Mouse (Mus musculus) liver, embryonic 15.5 days (tissue): ENCODE measurements around the gene Fgfr2. TPM values are rescaled to one million over a fixed set of nuclear protein-coding genes. Genes with fewer than 3 reads are reported as not detected.

Experiments
- ATAC-seq: fragments of 200-750 bp; cut with Nextera tagmentation; 2 replicates; pipeline ENCODE4 v1.8.0; 2017; ENCODE audit warnings: moderate number of reproducible peaks, mild to moderate bottlenecking, moderate library complexity; ENCODE audit not compliant: insufficient read depth
- H3K27ac ChIP-seq: fragments of 300-500 bp; sonication (generic); replicated peaks from 2 replicates; pipeline ENCODE4 v1.5.1; 2015; ENCODE audit warnings: mild to moderate bottlenecking, inconsistent platforms
- H3K27me3 ChIP-seq: fragments of 300-500 bp; sonication (generic); 2 replicates; pipeline ENCODE4 v1.6.1; 2015; ENCODE audit warnings: mild to moderate bottlenecking, inconsistent platforms
- H3K36me3 ChIP-seq: fragments of 300-500 bp; sonication (generic); replicated peaks from 2 replicates; pipeline ENCODE4 v1.6.1; 2015; ENCODE audit warnings: moderate library complexity, mild to moderate bottlenecking, inconsistent platforms
- H3K4me1 ChIP-seq: fragments of 300-500 bp; sonication (generic); replicated peaks from 2 replicates; pipeline ENCODE4 v1.6.1; 2015; ENCODE audit warnings: inconsistent platforms
- H3K4me2 ChIP-seq: fragments of 300-500 bp; sonication (generic); 2 replicates; pipeline ENCODE4 v1.6.1; 2015; ENCODE audit warnings: moderate library complexity, mild to moderate bottlenecking, inconsistent platforms
- H3K4me3 ChIP-seq: fragments of 300-500 bp; sonication (generic); replicated peaks from 2 replicates; pipeline ENCODE4 v1.5.1; 2015; ENCODE audit warnings: mild to moderate bottlenecking, inconsistent platforms
- H3K9ac ChIP-seq: fragments of 300-500 bp; sonication (generic); 2 replicates; pipeline ENCODE4 v1.6.1; 2015; ENCODE audit warnings: moderate library complexity, mild to moderate bottlenecking, inconsistent platforms
- H3K9me3 ChIP-seq: fragments of 300-500 bp; sonication (generic); replicated peaks from 2 replicates; pipeline ENCODE4 v1.6.1; 2016; ENCODE audit warnings: inconsistent platforms
- WGBS: fragments of 180-500 bp; shearing (Covaris S2); methylation state at CpG from one replicate; pipeline ENCODE4 v1.1.7; 2015; ENCODE audit warnings: mixed read lengths; ENCODE audit not compliant: insufficient replicate concordance; 5-methylcytosine and 5-hydroxymethylcytosine counted together
- polyA plus RNA-seq: library from polyadenylated mRNA; unstranded; fragments of >200 nt; fragmentation: Nextera tagmentation; extraction: Ambion mirVana; gene quantifications from 2 replicates; pipeline ENCODE4 v1.2.1, GENCODE M21; 2015

Gene Fgfr2
- polyA plus RNA-seq, 1 experiment from 2014 or later = 10.5 TPM

DNA sequence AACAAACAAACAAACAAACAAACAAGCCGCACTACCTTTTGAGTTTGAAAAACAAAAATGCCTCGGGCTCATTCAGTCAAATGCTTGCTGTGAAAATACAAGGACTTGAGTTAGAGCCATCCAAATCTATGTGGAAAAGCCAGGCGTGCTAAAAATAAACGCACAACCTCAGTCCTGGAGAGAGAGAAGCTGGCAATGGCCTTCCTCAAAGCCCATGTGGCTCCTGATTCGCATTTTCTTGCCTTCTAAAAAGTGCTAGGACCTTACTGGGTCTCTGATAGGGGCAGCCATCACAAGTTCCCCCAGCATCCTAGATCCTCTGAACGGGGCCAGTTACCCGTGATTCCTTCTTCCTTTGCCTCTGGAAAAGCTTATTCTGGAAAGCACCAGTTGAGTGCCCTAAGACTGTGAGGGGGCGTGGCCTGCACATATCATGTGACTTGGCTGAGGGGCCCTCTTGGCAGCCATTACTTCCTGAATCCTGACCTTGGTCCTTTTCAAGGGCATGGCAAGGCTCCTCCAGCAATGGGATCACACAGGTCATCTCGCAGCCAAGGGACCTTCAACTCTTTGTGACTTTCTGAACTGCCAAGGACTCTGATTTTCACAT lies 226.8 kb downstream of the Fgfr2 start:
- Histone ChIP-seq H3K9ac (no peak overlapping the region), H3K4me3 (no peak overlapping the region), H3K27me3 (no peaks in the 10 kb centered on the region), H3K4me1 (no peaks in the 10 kb centered on the region), H3K36me3 (no peaks in the 10 kb centered on the region), H3K27ac (no peak overlapping the region), H3K4me2 (no peak overlapping the region), H3K9me3 (no peaks in the 10 kb centered on the region)
- WGBS = 72% methylated on average over 9 of the region's 9 CpGs
- ATAC-seq = no peak

DNA sequence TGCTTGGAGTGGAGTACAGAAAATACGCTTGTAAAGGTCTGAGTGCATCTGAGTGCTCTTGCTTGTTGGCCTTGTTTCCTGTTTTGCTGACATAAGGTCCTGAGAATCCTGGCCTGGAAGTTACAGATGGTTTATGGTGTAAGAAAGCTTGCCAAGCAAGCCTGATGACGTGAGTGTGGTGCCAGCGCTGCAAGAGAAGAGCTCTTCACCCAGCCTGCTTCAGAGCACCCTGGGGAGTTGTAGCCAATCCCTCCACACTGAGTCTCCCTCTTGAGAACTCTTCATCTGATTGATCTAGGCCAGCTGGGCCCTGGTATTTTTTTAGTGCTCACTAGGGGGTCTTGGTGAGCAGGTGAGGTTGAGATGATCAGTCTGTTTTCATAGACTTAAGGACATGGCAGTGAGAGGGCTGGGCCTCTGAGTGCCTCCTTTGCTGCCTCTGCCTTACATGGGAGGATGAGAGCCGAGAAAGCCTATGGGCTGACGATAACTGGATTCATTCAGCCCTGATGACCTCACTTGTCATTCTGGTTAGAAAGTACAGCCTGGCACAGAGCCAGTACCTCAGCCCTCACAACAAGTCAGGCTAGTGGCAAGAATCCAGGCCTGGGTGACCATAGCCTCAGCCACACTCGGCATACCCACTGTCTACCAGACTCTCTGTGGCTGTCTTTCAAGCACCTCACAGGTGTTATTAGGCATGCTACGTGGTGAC lies 228.2 kb downstream of the Fgfr2 start:
- H3K9ac ChIP-seq = no peak overlapping the region
- 65% methylated on average over 7 of the region's 7 CpGs for WGBS
- no peak overlapping the region for H3K4me3 ChIP-seq
- no peaks in the 10 kb centered on the region for H3K36me3 ChIP-seq
- no peak for ATAC-seq
- no peaks in the 10 kb centered on the region for H3K4me1 ChIP-seq
- no peaks in the 10 kb centered on the region for H3K27me3 ChIP-seq
- no peaks in the 10 kb centered on the region for H3K9me3 ChIP-seq
- H3K4me2 ChIP-seq = no peak overlapping the region
- no peak overlapping the region for H3K27ac ChIP-seq

DNA sequence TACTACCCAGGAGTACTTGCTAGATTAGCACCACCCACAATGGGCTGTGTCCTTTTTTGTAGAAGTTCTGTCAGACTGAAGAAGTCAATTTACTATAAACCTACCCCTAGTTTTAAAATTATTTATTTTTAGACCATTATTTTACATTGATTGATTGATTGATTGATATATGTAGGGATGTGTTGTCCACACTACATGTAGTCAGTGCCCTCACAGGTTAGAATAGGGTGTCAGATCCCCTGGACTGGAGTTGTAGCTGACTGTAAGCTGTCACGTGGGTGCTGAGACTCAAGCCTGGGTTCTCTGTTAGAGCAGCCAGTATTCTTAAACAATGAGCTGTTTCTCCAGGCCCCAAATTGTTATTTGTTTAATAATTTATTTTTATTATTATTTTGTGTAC lies 229.8 kb downstream of the Fgfr2 start:
- WGBS = 74% methylated on average over 1 of the region's 1 CpGs
- Histone ChIP-seq H3K36me3 (no peaks in the 10 kb centered on the region), H3K9ac (no peak overlapping the region), H3K4me2 (no peak overlapping the region), H3K4me3 (no peak overlapping the region), H3K9me3 (no peaks in the 10 kb centered on the region), H3K4me1 (peaks cover 6% of the 10 kb centered on the region; the same call in 1 of the 2 replicates), H3K27me3 (no peaks in the 10 kb centered on the region), H3K27ac (no peak overlapping the region)
- no peak for ATAC-seq

DNA sequence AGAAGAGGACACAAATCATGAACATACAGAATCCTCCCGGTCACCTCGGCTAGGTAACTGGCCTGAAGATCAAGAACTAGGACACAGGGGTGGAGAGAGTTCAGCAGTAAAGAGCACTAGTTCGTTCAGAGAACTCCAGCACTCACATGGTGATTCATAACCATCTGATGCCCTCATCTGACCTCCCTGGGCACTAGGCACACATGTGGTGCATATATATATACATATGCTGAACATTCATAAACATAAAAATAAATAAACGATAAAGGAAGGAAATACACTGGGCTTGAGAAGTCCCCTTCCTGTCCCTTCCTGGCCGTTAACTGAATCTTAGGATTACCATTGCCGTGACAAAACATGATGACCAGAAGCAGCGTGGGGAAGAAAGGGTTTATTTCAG lies 230.3 kb downstream of the Fgfr2 start:
- Histone ChIP-seq H3K27ac (no peak overlapping the region), H3K36me3 (no peaks in the 10 kb centered on the region), H3K4me3 (no peak overlapping the region), H3K4me2 (no peak overlapping the region), H3K9ac (no peak overlapping the region), H3K27me3 (no peaks in the 10 kb centered on the region), H3K4me1 (peaks cover 12% of the 10 kb centered on the region; the same call in 1 of the 2 replicates), H3K9me3 (no peaks in the 10 kb centered on the region)
- 51% methylated on average over 7 of the region's 7 CpGs for WGBS
- no peak for ATAC-seq

DNA sequence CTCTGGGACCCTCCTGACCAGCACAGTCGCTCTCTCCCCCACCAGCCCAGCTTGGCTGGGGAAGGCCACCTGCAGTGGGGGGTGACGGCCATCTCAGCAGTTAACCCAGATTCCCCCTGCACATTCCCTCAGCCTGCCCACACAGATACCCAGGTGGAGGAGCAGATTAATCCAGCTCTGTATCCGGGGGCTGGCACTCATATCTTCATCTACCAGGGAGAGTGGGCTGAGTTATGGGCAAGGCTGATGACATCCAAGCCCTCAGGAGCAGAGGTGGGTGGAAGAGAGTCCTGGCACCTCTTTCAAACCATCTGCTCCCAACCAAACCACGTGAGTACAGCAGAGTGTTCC lies 230.9 kb downstream of the Fgfr2 start:
- no peak for ATAC-seq
- H3K9ac ChIP-seq = no peak overlapping the region
- 34% methylated on average over 4 of the region's 4 CpGs for WGBS

DNA sequence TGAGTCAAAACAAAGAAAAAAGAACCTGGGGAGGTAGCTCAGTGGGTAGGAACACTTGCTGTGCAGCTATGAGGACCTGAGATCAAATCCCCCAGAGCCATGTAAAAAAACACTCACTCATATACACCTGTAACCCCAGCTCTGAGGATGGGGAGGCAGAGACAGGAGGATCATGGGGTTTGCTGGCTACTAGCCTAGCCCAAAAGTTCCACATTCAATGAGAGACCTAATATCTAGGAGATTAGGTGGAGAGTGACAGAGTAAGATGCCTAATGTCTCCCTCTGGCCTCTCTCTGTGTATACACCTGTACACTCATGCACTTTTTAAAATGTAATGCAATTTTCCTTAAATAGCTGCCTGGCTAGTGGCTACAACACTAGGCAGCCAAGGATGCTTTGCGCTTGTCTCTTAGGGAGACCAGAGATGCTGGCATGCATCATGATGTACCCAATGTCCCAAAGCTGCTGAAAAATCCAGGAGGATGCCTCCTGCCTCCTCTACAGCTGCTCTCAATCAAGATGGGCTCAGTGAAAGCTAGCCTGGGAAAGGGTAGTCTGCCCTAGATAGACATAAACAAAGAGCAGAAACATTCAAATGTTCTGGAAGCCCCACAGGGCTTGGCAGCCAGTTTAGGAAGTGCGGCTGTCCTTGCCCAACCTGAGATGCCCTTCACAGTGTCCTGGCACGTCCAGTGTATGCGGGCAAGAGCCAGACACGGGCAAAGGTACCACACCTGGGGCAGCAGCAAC lies 231.4 kb downstream of the Fgfr2 start:
- Histone ChIP-seq H3K4me3 (no peak overlapping the region), H3K9me3 (no peaks in the 10 kb centered on the region), H3K9ac (no peak overlapping the region), H3K4me1 (peaks cover 14% of the 10 kb centered on the region; the same call in 1 of the 2 replicates), H3K27me3 (no peaks in the 10 kb centered on the region), H3K4me2 (no peak overlapping the region), H3K27ac (no peak overlapping the region), H3K36me3 (no peaks in the 10 kb centered on the region)
- ATAC-seq = no peak
- WGBS = 70% methylated on average over 5 of the region's 5 CpGs

More for the DNA sequence above, 230.9 kb downstream of the Fgfr2 start:
- no peak overlapping the region for H3K4me2 ChIP-seq
- H3K36me3 ChIP-seq = no peaks in the 10 kb centered on the region
- no peak overlapping the region for H3K4me3 ChIP-seq
- H3K9me3 ChIP-seq = no peaks in the 10 kb centered on the region
- H3K27me3 ChIP-seq = no peaks in the 10 kb centered on the region
- H3K27ac ChIP-seq = no peak overlapping the region
- H3K4me1 ChIP-seq = peaks cover 14% of the 10 kb centered on the region; the same call in 1 of the 2 replicates

DNA sequence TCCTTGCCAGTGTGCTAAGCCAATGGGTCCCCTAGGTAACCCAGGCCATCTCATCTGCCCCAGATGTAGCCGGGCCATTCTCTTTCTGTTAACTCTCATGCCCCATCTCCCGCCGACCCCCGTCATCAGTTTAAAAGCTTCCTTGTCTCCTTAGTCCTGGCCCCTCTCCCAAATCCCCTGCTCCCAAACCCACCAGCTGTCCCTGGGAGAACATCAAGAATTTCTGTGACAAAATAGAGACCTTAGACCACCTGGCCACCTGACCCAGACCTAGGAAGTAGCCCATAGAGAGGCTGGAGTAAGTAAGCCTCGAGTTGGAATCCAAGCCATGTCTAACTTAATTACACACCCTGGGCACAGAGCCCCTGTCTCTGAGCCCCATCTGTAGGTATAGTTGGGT lies 232.9 kb downstream of the Fgfr2 start:
- Histone ChIP-seq H3K36me3 (no peaks in the 10 kb centered on the region), H3K27ac (no peak overlapping the region), H3K4me3 (no peak overlapping the region), H3K27me3 (no peaks in the 10 kb centered on the region), H3K9ac (no peak overlapping the region), H3K9me3 (no peaks in the 10 kb centered on the region), H3K4me1 (peaks cover 14% of the 10 kb centered on the region; the same call in 1 of the 2 replicates), H3K4me2 (no peak overlapping the region)
- 70% methylated on average over 5 of the region's 5 CpGs for WGBS
- ATAC-seq = no peak

DNA sequence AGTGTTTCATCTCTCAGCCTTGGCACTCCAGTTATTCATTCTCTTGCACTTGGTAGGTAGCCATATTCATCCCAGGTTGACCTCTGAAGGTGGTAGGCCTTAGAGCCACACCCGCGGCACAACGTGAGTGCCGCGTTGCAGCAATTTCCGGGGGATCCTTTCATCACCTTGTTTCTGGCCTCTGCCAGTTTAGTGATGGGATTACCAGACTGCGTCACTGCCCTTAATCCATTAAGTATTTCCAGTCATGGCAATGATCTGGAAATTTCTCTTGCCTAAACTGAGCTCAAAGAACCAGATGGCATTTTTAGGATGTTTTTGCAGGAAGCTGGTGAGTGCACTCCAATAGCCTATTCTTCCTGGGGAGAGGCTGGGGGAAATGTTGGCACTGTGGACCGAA lies 233.5 kb downstream of the Fgfr2 start:
- WGBS = 87% methylated on average over 8 of the region's 8 CpGs
- ATAC-seq = no peak
- peaks cover 14% of the 10 kb centered on the region; the same call in 1 of the 2 replicates for H3K4me1 ChIP-seq

DNA sequence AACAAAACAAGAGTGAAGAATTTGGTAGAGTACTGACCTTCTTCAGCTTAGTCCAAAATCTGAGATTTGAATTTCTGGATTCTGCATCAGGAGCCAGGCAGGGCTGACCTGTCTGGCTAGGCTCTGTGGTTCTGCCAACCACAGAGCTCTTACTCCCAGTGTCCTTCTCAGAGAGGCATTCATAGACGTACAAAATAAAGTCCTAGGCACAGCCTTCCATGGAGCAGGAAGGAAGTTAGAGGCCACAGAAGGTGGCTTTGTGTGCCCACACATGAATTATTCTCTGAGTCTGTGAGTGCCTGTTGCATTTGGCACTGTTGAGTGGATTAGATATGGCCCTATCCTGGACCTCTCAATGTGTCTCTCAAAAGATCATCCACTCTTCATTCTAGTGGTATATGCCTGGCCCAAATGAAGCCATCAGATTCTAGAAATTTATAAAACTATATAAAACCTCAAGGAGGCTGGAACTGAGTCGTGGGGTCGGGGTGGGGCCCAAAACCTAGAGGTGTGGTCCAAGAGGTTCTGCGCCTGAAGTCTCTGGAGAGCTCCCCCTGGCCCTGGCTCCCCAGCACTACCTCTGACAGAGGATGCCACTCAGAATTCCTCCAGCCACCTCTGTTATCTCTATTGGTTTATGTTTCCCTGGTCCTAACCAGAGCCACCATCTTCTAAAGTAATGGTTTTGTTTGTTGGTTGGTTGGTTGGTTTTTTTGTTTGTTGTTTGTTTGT lies 234.5 kb downstream of the Fgfr2 start:
- Histone ChIP-seq H3K4me3 (no peak overlapping the region), H3K27me3 (no peaks in the 10 kb centered on the region), H3K36me3 (peaks cover 12% of the 10 kb centered on the region), H3K9me3 (no peaks in the 10 kb centered on the region), H3K4me2 (no peak overlapping the region), H3K27ac (no peak overlapping the region), H3K4me1 (peaks cover 14% of the 10 kb centered on the region; the same call in 1 of the 2 replicates), H3K9ac (no peak overlapping the region)
- ATAC-seq = no peak
- 30% methylated on average over 4 of the region's 4 CpGs for WGBS

More for the DNA sequence above, 233.5 kb downstream of the Fgfr2 start:
- Histone ChIP-seq H3K27me3 (no peaks in the 10 kb centered on the region), H3K36me3 (peaks cover 2% of the 10 kb centered on the region), H3K9ac (no peak overlapping the region), H3K4me2 (no peak overlapping the region), H3K27ac (no peak overlapping the region), H3K9me3 (no peaks in the 10 kb centered on the region), H3K4me3 (no peak overlapping the region)

DNA sequence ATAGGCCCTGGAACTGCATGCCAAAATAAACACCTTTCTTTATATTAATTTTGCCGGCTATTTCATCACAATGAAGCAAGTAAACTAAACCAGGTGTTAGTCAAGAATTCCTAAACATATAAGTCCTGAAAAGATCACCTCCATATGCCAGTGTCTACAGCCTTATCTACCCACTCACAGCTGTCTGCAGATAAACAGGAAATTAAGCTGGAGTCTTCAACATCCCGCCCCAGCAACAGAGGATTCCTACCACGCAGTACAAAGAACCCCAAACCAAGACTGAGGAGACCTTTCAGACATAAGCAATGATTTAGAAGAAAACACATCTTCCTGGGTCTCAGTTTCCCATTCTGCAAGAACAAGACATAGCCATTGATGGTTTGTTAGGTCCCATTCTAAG lies 235.1 kb downstream of the Fgfr2 start:
- Histone ChIP-seq H3K9ac (no peak overlapping the region), H3K27me3 (no peaks in the 10 kb centered on the region), H3K9me3 (no peaks in the 10 kb centered on the region), H3K4me1 (peaks cover 14% of the 10 kb centered on the region; the same call in 1 of the 2 replicates), H3K4me2 (no peak overlapping the region), H3K27ac (no peak overlapping the region), H3K36me3 (peaks cover 19% of the 10 kb centered on the region), H3K4me3 (no peak overlapping the region)
- no peak for ATAC-seq
- 27% methylated on average over 3 of the region's 3 CpGs for WGBS
